Mouse (Mus musculus) 416B (cell line): ENCODE measurements around the gene 4930507D05Rik.
"Not testable (repeated sequence)": the region's sequence is repeated elsewhere in the genome, so short reads cannot be mapped to it uniquely, and the experiment has no call there.

Experiments used
- DNase-seq: peaks from one replicate; pipeline ENCODE4 v3.0.0; 2011; ENCODE audit warnings: low read depth

Gene 4930507D05Rik

DNA sequence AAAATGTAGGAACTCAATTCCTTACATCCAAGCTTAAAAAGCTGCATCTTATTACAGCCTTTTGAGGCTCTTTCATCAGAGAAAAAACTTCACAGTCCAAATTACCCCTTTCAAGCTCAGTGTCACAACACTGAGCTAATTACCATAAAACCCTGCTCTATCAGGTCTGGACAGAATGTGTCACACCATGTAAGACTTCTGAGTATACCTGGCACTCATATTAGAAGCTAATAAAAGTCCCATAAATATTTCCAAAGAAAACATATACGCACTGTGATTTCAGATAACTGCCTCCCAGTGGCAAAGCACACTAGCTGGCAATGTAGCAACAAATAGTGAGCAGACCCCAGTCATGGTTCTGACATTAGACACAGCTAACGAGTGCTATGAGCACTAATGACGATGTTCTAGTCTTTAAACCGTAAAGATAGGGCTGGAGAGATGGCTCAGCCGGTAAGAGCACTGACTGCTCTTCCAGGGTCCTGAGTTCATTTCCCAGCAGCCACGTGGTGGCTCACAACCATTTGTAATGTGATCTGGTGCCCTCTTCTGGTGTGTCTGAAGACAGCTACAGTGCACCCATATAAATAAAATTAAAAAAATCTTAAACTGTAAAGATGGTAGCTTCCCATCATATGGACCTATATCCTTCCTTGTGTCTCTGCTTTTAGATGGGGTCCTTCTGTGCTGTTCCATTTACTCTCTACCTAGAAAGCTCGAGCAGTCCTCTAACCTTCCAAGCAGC is 32.0 kb downstream of the 4930507D05Rik start:
- no peak for DNase-seq

DNA sequence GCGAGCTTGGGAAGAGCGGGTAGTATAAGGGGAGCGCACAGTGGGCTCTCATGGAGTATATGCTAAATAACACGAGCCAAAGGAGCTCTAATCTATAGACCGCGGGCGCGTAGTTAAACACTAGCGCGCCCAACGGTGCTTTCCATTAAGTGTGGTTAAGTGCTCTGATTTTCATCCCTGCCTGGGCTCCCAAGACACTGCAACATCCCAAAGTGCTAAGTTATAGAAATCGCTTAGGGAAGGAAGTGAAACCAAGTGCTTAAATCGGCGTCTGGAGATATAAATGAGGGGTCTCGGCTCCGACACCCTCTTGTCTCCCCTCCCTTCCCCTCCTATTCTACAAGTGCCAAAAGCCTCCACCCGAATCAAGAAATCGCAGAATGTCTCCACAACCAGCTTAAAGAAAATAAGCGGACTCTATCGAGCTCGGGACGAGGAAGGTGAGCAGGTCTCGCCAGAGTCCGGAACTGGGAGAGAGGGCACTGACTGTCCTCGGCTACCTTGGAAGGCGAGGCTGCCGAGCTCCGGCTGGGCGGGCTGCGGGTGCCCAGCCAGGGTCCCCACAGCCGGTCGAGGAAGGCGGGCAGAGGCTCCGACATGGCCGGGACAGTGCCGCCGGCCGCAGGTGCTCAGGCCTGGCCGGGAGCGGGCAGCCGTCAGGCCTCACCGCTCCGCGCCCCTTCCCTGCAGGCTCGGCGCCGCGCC is 36.7 kb downstream of the 4930507D05Rik start:
- DNase-seq: peak; percentile 56

DNA sequence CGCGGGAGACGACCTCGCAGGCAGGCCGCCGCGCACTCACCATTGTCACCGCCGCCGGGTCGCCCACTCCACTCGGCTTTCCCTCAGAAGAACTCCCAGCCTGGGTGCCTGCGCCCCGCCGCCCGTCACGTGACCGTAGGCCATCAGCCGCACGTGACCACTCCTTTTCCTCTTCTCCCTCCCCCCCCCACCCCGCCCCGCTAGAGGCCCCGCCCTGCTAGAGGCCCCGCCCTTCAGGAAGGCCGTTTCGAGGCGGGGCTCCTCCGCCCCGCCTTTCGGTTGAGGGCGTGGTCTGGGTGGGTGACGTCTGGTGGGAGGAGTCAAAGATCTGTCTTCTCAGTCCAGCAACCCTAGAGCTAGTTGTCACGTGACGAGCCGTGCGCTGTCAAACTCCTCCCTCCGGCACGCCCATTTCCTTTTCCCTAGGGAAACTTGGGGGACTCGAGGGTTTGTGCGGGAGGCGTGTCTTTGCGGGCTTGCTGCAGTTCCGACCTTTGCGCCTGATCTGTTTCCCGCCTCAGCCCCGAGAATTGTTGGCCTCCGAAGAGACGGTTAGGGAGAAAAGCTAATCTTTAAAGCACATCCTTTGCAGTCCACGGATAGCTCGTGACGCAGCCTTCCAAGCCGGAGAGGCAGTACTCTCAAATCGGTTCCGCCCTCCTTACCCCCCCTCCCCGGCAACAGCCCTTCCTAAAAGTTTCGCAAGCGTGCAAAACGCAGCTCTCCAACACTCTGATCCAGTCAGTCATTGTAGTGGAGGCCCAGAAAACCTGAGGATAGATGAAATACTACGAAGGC is 37.5 kb downstream of the 4930507D05Rik start, which contains the start of gene Vps26a:
Gene Vps26a, minus strand, starts transcription at position 188 of the 798 bp plus-strand sequence.
- DNase-seq: peak; percentile 100

DNA sequence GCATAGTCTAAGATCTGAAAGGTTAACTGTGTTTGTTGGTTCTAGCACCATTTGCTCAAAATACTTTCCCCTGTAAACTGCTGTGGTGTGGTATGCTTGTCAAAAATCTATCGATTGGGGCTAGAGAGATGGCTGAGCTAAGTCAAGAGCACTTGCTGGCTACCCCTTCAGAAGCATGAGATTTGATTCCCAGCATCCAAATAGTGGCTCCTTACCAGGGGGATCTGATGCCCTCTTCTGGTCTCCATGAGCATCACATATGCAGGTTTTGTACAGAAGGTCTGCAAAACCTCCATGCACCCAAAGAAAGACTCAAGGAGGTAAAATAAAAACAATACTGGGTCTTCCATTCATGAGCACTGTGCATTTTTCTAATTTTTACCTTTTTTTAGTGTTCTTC is 39.0 kb downstream of the 4930507D05Rik start:
- peak; percentile 87 for DNase-seq

DNA sequence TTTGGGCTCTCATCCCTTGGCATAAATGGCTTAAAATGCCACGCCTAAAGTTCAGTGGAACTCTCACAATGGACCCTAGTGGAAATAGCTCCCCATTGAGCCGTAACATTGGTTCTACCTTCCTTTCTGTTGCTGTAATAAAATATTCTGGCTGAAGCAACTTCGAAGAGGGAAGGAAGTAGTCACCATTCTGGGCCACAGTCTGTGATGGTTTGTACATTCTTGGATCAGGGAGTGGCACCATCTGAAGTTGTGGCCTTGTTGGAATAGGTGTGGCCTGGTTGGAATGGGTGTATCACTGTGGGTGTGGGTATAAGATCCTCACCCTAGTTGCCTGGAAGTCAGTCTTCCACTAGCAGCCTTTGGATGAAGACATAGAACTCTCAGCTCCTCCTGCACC is 42.4 kb downstream of the 4930507D05Rik start:
- DNase-seq: not testable (repeated sequence)

DNA sequence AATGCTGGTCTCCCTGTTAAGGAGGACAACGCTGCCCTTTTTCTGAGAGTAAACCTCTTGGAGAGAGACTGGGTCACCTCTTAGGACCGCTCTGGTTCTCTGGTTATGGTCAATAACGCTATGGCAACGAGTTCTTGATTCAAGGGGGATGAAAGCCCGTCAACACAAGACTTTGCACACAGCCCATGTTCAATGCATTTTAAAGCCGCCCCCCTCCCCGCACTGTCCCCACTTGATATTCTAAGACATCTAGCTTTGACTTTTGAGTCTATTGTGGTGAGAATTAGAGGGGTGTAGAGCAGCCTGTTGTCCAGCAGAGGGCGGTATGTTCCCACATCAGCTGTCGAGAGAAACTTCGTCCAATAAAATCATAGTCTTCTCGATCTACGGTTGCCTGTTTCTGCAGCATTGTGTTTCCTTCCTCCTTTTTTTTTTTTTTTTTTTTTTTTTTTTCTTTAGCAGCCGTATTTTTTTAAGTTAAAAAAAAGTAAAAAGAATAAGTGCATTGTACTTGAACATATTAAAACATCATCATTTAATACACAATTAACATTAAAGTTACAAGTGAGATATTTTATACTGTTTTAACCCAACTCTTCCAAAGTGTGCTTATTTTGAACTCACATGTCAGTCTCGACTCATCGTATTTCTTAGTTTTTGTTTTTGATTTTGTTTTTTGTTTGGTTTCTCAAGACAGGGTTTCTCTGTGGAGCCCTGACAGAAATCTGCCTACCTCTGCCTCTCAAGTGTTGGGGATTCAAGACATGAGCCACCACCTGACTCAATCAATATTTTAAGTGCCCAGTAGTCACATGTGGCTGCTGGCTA is 51.0 kb downstream of the 4930507D05Rik start:
- peak; percentile 92 for DNase-seq
